Mouse (Mus musculus): ENCODE measurements around the gene Slc39a11. TPM values are rescaled to one million over a fixed set of nuclear protein-coding genes. Genes with fewer than 3 reads are reported as not detected.
A peak's percentile ranks its signal among the peaks of the same experiment; 100 is the strongest.

Slc39a11 gene
- total and polyA plus RNA-seq, 3 experiments: 43.2 to 54.4 (median 51.0) TPM

- peaks cover 12% of the 10 kb centered on the region for H3K27me3 ChIP-seq (replicated peaks)
- no peak overlapping the region for H3K4me2 ChIP-seq (ENCODE audit: insufficient read depth, low read depth, poor library complexity, severe bottlenecking)
- H3K4me3 ChIP-seq (replicated peaks in 1 of 3; ENCODE audit: low read depth in 2 of 3, low read length in 2 of 3, poor library complexity in 1 of 3): no peak overlapping the region
- H3K4me1 ChIP-seq (ENCODE audit: control insufficient read depth in 1 of 2, insufficient read depth in 2 of 2): peaks cover 0 to 3% of the 10 kb centered on the region in 2 experiments; a peak in 1 of 4 replicates
- in situ Hi-C loops (cut with MboI; ENCODE audit: low pct_ligation_motif_present, low pct_unique_long_range_greater_than_20kb, low sequenced_read_pairs): loop anchor here (5.0 kb wide), 1 partner anchor 330 kb away; no protein-coding TSS in a partner anchor
- no peaks in the 10 kb centered on the region for H3K36me3 ChIP-seq (replicated peaks in 1 of 2; ENCODE audit: control insufficient read depth in 1 of 2, insufficient read depth in 1 of 2, low read length in 1 of 2)
- peak; percentile 34 for DNase-seq (ENCODE audit: extremely low read depth)
- H3K9me3 ChIP-seq (replicated peaks; ENCODE audit: low read length): no peaks in the 10 kb centered on the region
- H3K79me2 ChIP-seq (replicated peaks; ENCODE audit: control insufficient read depth, extremely low read depth, insufficient read depth, poor library complexity, severe bottlenecking): no peaks in the 10 kb centered on the region
- dilution Hi-C loops (cut with MboI; ENCODE audit: extremely low pct_ligation_motif_present, extremely low pct_unique_long_range_greater_than_20kb, low sequenced_read_pairs): no loop called here
- no peak overlapping the region for H3K27ac ChIP-seq (ENCODE audit: insufficient read depth, low read depth)
- no peak overlapping the region for H3K9ac ChIP-seq (ENCODE audit: insufficient read depth, low read depth)
- TF ChIP-seq SMC3 (IDR thresholded peaks at IDR 0.05; ENCODE audit: low read depth, low read length) (peak; percentile 51), MAZ (IDR thresholded peaks at IDR 0.05; ENCODE audit: low read depth, low read length) (no peak), SIN3A (IDR thresholded peaks at IDR 0.05; ENCODE audit: low read length) (no peak), TBP (conservative IDR thresholded peaks at IDR 0.05; ENCODE audit: low read depth, low read length) (no peak), E2F4 (IDR thresholded peaks at IDR 0.05; ENCODE audit: insufficient replicate concordance, low read depth, low read length) (no peak), NELFE (IDR thresholded peaks at IDR 0.05; ENCODE audit: low read depth, low read length) (no peak), ZKSCAN1 (IDR thresholded peaks at IDR 0.05; ENCODE audit: borderline replicate concordance, low read depth, low read length) (no peak), ETS1 (conservative IDR thresholded peaks at IDR 0.05; ENCODE audit: low read depth, low read length) (no peak), ZNF384 (IDR thresholded peaks at IDR 0.05; ENCODE audit: low read depth, low read length) (no peak), JUN (IDR thresholded peaks at IDR 0.05; ENCODE audit: insufficient read depth, low read depth, low read length) (no peak), USF1 (IDR thresholded peaks at IDR 0.05; ENCODE audit: low read depth, low read length) (no peak), USF2 (conservative IDR thresholded peaks at IDR 0.05; ENCODE audit: low read depth, low read length) (no peak), RCOR1 (conservative IDR thresholded peaks at IDR 0.05; ENCODE audit: low read depth, low read length) (no peak), POLR2AphosphoS2 (IDR thresholded peaks at IDR 0.05; ENCODE audit: low read depth, low read length) (no peak), MAFK (IDR thresholded peaks at IDR 0.05; ENCODE audit: insufficient replicate concordance, low read length) (no peak), CTCF (conservative IDR thresholded peaks at IDR 0.05 in 1 of 2, IDR thresholded peaks at IDR 0.05 in 1 of 2; ENCODE audit: low read depth in 2 of 2, low read length in 2 of 2) (peak; percentile 40 to 65; a peak in 3 of 4 replicates), ZC3H11A (IDR thresholded peaks at IDR 0.05; ENCODE audit: low read depth, low read length) (no peak), CHD2 (IDR thresholded peaks at IDR 0.05; ENCODE audit: low read length) (no peak), BHLHE40 (IDR thresholded peaks at IDR 0.05; ENCODE audit: low read depth, low read length) (no peak), ELF1 (IDR thresholded peaks at IDR 0.05; ENCODE audit: low read depth, low read length) (no peak), RAD21 (IDR thresholded peaks at IDR 0.05; ENCODE audit: low read depth, low read length) (peak; percentile 29)
Measured at GRCm38 (mm10) chr11:113627785-113628184, 22.1 kb downstream of the Slc39a11 start.

GRCm38 (mm10) chr11:113625437-113625836 is 24.4 kb downstream of the Slc39a11 start:
- dilution Hi-C loops (cut with MboI; ENCODE audit: extremely low pct_ligation_motif_present, extremely low pct_unique_long_range_greater_than_20kb, low sequenced_read_pairs) (no loop called here), in situ Hi-C loops (cut with MboI; ENCODE audit: low pct_ligation_motif_present, low pct_unique_long_range_greater_than_20kb, low sequenced_read_pairs) (loop anchor here (5.0 kb wide), 1 partner anchor 328 kb away; no protein-coding TSS in a partner anchor)
- no peaks in the 10 kb centered on the region for H3K9me3 ChIP-seq (replicated peaks; ENCODE audit: low read length)
- DNase-seq (ENCODE audit: extremely low read depth): no peak
- no peak overlapping the region for H3K9ac ChIP-seq (ENCODE audit: insufficient read depth, low read depth)
- TF ChIP-seq CTCF (conservative IDR thresholded peaks at IDR 0.05 in 1 of 2, IDR thresholded peaks at IDR 0.05 in 1 of 2; ENCODE audit: low read depth in 2 of 2, low read length in 2 of 2) (no peak), SIN3A (IDR thresholded peaks at IDR 0.05; ENCODE audit: low read length) (no peak)
- H3K27me3 ChIP-seq (replicated peaks): peaks cover 8% of the 10 kb centered on the region
- H3K4me3 ChIP-seq (replicated peaks in 1 of 3; ENCODE audit: low read depth in 2 of 3, low read length in 2 of 3, poor library complexity in 1 of 3): no peak overlapping the region
- H3K4me1 ChIP-seq (ENCODE audit: control insufficient read depth in 1 of 2, insufficient read depth in 2 of 2): 0 out of 4 replicates have a peak, but pooled peaks cover 0 to 3% of the 10 kb centered on the region in 2 experiments
- H3K27ac ChIP-seq (ENCODE audit: insufficient read depth, low read depth): no peak overlapping the region
- no peaks in the 10 kb centered on the region for H3K79me2 ChIP-seq (replicated peaks; ENCODE audit: control insufficient read depth, extremely low read depth, insufficient read depth, poor library complexity, severe bottlenecking)
- H3K36me3 ChIP-seq (replicated peaks in 1 of 2; ENCODE audit: control insufficient read depth in 1 of 2, insufficient read depth in 1 of 2, low read length in 1 of 2): no peaks in the 10 kb centered on the region
- no peak overlapping the region for H3K4me2 ChIP-seq (ENCODE audit: insufficient read depth, low read depth, poor library complexity, severe bottlenecking)

Measured in CH12.LX (cell line).